ENCODE assay signal across 11 mouse cellular contexts in genomic region chr5:66147313-66147712, GRCm38 (mm10).
"Had no signal": no experiment of that assay in that cellular context is flagged by ENCODE, and none has a peak within 500 bp of the region (broad histone marks: within the 10 kb centered on the region; RNA-seq: fewer than 3 reads in every experiment).

No protein-coding gene starts in this region.

- H3K4me3 ChIP-seq: left cerebral cortex, adult 2 months; limb, embryonic 15.5 days; midbrain, embryonic 12.5 days; neural tube, embryonic 13.5 days had no signal

- H3K4me2 ChIP-seq: limb, embryonic 15.5 days; midbrain, embryonic 12.5 days; neural tube, embryonic 13.5 days had no signal

- H3K27ac ChIP-seq: left cerebral cortex, adult 2 months; limb, embryonic 15.5 days; liver, embryonic 14.5 days; midbrain, embryonic 12.5 days; neural tube, embryonic 13.5 days had no signal

- H3K9ac ChIP-seq: limb, embryonic 15.5 days; liver, embryonic 14.5 days; midbrain, embryonic 12.5 days; neural tube, embryonic 13.5 days had no signal

- H3K36me3 ChIP-seq: limb, embryonic 15.5 days; midbrain, embryonic 12.5 days; neural tube, embryonic 13.5 days had no signal

- ATAC-seq: midbrain, embryonic 16.5 days had no signal

- H3K9me3 ChIP-seq: limb, embryonic 15.5 days; midbrain, embryonic 12.5 days; neural tube, embryonic 13.5 days had no signal

- DNase-seq: kidney, adult 18-20 months; kidney, postnatal 14 days; right cerebral cortex, adult 18-20 months; right cerebral cortex, postnatal 25 days; thymus, postnatal 36 days had no signal
